Mouse (Mus musculus) lung, postnatal 0 days (tissue): ENCODE results near the gene Zfp277. TPM values are rescaled to one million over a fixed set of nuclear protein-coding genes. Genes with fewer than 3 reads are reported as not detected.

ENCODE experiments used
- ATAC-seq: fragments of 200-750 bp; cut with Nextera tagmentation; 2 replicates; pipeline ENCODE4 v1.8.0; 2017; ENCODE audit warnings: moderate library complexity
- DNase-seq: peaks from one replicate; pipeline ENCODE4 v3.0.0-alpha.2; 2016; ENCODE audit warnings: low spot score
- H3K27ac ChIP-seq: fragments of 300-500 bp; sonication (generic); 2 replicates; pipeline ENCODE4 v1.5.1; 2014; ENCODE audit warnings: antibody characterized with exemption, mild to moderate bottlenecking, low read length, mixed read lengths
- H3K27me3 ChIP-seq: fragments of 300-500 bp; sonication (generic); replicated peaks from 2 replicates; pipeline ENCODE4 v1.6.1; 2014; ENCODE audit warnings: low read length, mixed read lengths; ENCODE audit not compliant: insufficient read depth
- H3K36me3 ChIP-seq: fragments of 300-500 bp; sonication (generic); 2 replicates; pipeline ENCODE4 v1.6.1; 2014; ENCODE audit warnings: low read length, mixed read lengths; ENCODE audit not compliant: insufficient read depth
- H3K4me1 ChIP-seq: fragments of 300-500 bp; sonication (generic); 2 replicates; pipeline ENCODE4 v1.6.1; 2014; ENCODE audit warnings: antibody characterized with exemption, low read depth, low read length, mixed read lengths; ENCODE audit not compliant: insufficient read depth
- H3K4me2 ChIP-seq: fragments of 300-500 bp; sonication (generic); replicated peaks from 2 replicates; pipeline ENCODE4 v1.6.1; 2014; ENCODE audit warnings: low read depth, mild to moderate bottlenecking, low read length, moderate library complexity, mixed read lengths
- H3K4me3 ChIP-seq: fragments of 300-500 bp; sonication (generic); 2 replicates; pipeline ENCODE4 v1.5.1; 2014; ENCODE audit warnings: low read depth, low read length
- H3K9ac ChIP-seq: fragments of 300-500 bp; sonication (generic); replicated peaks from 2 replicates; pipeline ENCODE4 v1.6.1; 2014; ENCODE audit warnings: low read depth, mild to moderate bottlenecking
- H3K9me3 ChIP-seq: fragments of 300-500 bp; sonication (generic); 2 replicates; pipeline ENCODE4 v1.6.1; 2016; ENCODE audit warnings: low read length, mixed read lengths
- CTCF ChIP-seq: IDR thresholded peaks from 2 replicates; pipeline ENCODE4 v1.5.1; 2016; ENCODE audit warnings: antibody characterized with exemption, mild to moderate bottlenecking
- EP300 ChIP-seq: IDR thresholded peaks from 2 replicates; pipeline ENCODE4 v1.6.1; 2016; ENCODE audit warnings: antibody characterized with exemption, mild to moderate bottlenecking, control low read depth
- WGBS: fragments of 180-500 bp; shearing (Covaris S2); extraction: QIAGEN DNeasy Blood & Tissue Kit; methylation state at CpG from one replicate; pipeline ENCODE4 v1.1.7; 2014; 5-methylcytosine and 5-hydroxymethylcytosine counted together
- polyA plus RNA-seq: library from polyadenylated mRNA; unstranded; fragments of >200 nt; fragmentation: Nextera tagmentation; extraction: Ambion mirVana; gene quantifications from 2 replicates; pipeline ENCODE4 v1.2.1, GENCODE M21; 2015

Zfp277 gene
- polyA plus RNA-seq, 1 experiment from 2014 or later: 25.8 TPM

DNA sequence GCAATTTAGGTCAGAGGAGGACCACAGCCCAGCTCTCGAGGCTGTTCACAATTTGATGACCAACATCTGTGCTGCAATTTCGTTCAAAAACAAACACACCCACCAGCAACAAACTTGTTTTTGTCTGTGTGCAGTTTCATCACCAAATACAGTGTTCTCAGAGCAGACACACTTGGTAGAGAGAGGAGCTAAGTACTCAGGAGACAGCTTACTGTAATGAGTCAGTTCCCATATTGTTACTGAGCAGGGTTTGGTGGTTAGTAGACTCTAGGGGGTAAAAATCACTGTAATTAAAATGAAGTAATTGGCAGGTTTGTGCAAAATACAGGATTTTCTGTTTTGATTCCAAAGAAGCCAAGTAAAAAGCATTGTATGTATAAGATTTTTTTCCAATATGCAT is 28.0 kb upstream of the Zfp277 start:
- no peak overlapping the region for H3K4me3 ChIP-seq
- no peaks in the 10 kb centered on the region for H3K36me3 ChIP-seq
- no peak overlapping the region for H3K9ac ChIP-seq
- TF ChIP-seq EP300 (no peak), CTCF (no peak)
- no peaks in the 10 kb centered on the region for H3K9me3 ChIP-seq
- H3K4me1 ChIP-seq: peaks cover 11% of the 10 kb centered on the region
- WGBS: 53% methylated on average over 2 of the region's 2 CpGs
- no peak overlapping the region for H3K27ac ChIP-seq
- no peaks in the 10 kb centered on the region for H3K27me3 ChIP-seq
- DNase-seq: peak; percentile 41
- peak; percentile 21 for ATAC-seq
- H3K4me2 ChIP-seq: no peak overlapping the region

DNA sequence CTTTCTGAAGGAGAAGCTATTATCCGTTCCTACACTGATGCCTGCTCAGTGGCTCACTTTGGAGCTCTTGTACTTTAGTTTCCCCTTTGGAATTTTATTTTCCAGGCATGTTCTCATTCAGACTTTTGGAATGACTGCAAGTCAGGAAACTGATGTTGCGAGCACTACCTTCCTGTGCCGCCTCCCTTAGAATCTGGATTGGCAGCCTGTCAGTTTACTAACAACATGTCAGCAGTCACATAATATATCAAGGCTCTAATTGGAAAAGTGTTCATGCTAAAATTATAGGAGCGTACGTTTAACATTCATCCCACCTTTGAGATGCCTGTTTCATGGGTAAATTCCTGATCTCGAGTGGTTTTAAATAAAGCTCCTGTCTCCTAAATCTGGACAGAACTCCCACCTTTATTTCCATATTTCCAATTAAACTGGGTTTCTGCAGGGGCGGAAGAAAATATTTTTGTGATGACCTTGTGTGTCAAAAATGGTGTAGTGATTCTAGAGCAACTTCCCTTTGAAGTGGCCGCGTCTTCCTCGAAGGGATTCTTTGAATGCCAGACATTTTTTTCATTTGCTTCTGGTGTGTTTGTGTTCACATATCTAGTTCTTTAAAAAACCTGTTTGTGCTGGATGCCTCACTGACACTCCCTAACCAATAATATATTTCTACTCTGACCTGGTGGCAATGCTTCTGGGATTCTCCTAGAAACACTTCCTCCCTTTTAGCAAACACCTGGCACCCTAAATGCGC is 26.1 kb upstream of the Zfp277 start:
- H3K9ac ChIP-seq: no peak overlapping the region
- H3K4me2 ChIP-seq: peak overlapping the region; percentile 32
- H3K9me3 ChIP-seq: no peaks in the 10 kb centered on the region
- H3K36me3 ChIP-seq: no peaks in the 10 kb centered on the region
- peak overlapping the region; percentile 12; the same call in 1 of the 2 replicates for H3K4me3 ChIP-seq
- peaks cover 8% of the 10 kb centered on the region for H3K4me1 ChIP-seq
- DNase-seq (peak; percentile 53), ATAC-seq (no peak)
- no peaks in the 10 kb centered on the region for H3K27me3 ChIP-seq
- H3K27ac ChIP-seq: no peak overlapping the region
- TF ChIP-seq CTCF (no peak), EP300 (peak; percentile 9; the same call in 1 of the 2 replicates)
- 17% methylated on average over 11 of the region's 11 CpGs for WGBS

DNA sequence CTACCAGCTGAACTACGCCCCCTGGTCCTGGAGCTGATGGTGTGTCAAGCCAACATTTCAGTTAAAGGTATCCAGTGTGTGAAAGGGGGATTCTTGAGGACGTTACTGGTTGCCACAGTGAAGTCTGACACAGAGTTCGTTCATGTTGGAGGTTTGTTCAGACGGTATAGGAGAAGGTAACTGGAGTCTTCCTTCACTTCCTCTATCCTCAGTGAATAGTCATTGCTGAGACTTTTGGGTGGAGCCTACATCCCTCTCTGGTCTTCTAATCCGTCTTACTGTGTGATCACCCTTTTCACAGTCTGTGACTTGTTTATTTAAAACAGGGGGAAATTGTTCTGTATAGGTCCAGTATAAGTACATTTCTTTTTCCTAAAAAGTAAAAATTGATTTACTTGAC is 23.3 kb upstream of the Zfp277 start:
- 67% methylated on average over 5 of the region's 5 CpGs for WGBS
- no peak overlapping the region for H3K4me3 ChIP-seq
- TF ChIP-seq EP300: no peak
- TF ChIP-seq CTCF: no peak
- no peak overlapping the region for H3K27ac ChIP-seq
- ATAC-seq (no peak), DNase-seq (no peak)
- H3K4me2 ChIP-seq: no peak overlapping the region
- H3K9me3 ChIP-seq: no peaks in the 10 kb centered on the region
- H3K9ac ChIP-seq: no peak overlapping the region
- H3K4me1 ChIP-seq: peaks cover 13% of the 10 kb centered on the region
- H3K36me3 ChIP-seq: no peaks in the 10 kb centered on the region
- no peaks in the 10 kb centered on the region for H3K27me3 ChIP-seq

DNA sequence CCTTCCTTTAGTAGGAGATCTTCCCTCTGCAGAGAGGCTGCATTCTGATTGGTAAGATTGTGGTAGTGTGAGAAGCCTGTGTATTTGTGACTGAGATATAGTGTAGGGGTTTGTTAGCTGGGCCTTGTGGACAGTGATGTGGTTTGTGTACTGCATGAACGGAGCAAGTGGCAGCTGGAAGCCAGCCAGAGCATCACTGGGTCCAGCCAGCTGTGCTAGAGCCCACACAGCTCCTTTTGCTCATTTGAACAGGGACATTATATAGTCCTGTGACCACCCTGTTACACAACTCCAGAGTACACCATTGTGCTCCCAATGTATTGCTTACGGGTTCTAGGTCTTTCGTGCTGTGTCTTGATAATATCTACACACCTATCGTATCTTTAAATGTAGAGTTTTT is 22.5 kb upstream of the Zfp277 start:
- no peak overlapping the region for H3K4me3 ChIP-seq
- TF ChIP-seq EP300: no peak
- no peak for TF ChIP-seq CTCF
- H3K9ac ChIP-seq: no peak overlapping the region
- WGBS: 83% methylated on average over 4 of the region's 4 CpGs
- no peaks in the 10 kb centered on the region for H3K36me3 ChIP-seq
- ATAC-seq: no peak
- DNase-seq: no peak
- H3K9me3 ChIP-seq: no peaks in the 10 kb centered on the region
- H3K27me3 ChIP-seq: no peaks in the 10 kb centered on the region
- no peak overlapping the region for H3K4me2 ChIP-seq
- peaks cover 13% of the 10 kb centered on the region for H3K4me1 ChIP-seq
- no peak overlapping the region for H3K27ac ChIP-seq

DNA sequence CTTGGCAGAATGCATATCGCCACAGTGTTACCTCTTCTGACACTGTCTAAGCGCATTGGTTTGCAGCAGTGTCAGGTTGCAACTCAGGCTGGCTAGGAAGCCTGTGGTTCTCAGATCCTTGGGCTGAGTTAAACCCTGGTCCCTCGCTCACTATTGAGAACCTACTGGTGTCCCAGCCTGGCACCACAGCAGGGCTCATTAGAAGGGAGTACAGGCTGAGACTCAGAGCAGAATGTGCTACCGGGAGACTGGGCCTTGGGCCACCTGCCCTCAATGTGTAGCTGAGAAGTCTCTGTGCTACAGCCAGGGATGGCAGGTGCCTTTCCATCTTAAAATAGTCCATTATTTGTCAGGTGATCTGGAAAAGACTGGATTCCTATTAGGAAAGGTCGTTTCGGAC is 18.6 kb upstream of the Zfp277 start:
- ATAC-seq (peak; percentile 30), DNase-seq (no peak)
- 54% methylated on average over 6 of the region's 6 CpGs for WGBS
- Histone ChIP-seq H3K27me3 (no peaks in the 10 kb centered on the region), H3K4me1 (peaks cover 5% of the 10 kb centered on the region; the same call in 1 of the 2 replicates), H3K9me3 (no peaks in the 10 kb centered on the region), H3K27ac (no peak overlapping the region), H3K36me3 (no peaks in the 10 kb centered on the region), H3K4me2 (no peak overlapping the region), H3K9ac (no peak overlapping the region), H3K4me3 (no peak overlapping the region)
- no peak for TF ChIP-seq EP300
- TF ChIP-seq CTCF: no peak

DNA sequence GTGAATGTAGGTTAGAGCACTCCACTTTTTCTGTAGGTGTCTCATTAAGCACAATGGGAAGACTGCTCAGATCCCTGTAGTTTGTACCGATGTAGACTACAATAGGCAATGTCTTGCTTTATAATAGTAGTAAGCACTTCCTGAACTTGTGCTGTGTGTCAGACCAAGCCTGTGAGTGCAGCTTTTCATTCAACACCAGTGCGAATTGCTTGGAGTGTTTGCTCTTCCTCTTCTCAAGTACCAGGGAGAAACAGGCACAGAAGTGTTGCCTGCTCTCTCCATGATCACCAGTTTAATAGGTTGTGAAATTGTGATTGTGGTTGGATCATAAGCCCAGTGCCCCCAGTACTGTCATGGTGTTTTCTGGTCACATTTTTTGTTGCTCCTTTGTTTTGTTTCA is 18.1 kb upstream of the Zfp277 start:
- 32% methylated on average over 2 of the region's 2 CpGs for WGBS

More for the DNA sequence above, 18.1 kb upstream of the Zfp277 start:
- H3K27ac ChIP-seq: no peak overlapping the region
- peak; percentile 80 for ATAC-seq
- TF ChIP-seq CTCF (no peak), EP300 (no peak)
- H3K27me3 ChIP-seq: no peaks in the 10 kb centered on the region
- peak; percentile 80 for DNase-seq
- no peak overlapping the region for H3K4me3 ChIP-seq
- no peak overlapping the region; the same call in 1 of the 2 replicates for H3K4me2 ChIP-seq
- no peaks in the 10 kb centered on the region for H3K36me3 ChIP-seq
- no peaks in the 10 kb centered on the region for H3K9me3 ChIP-seq
- no peak overlapping the region for H3K9ac ChIP-seq
- H3K4me1 ChIP-seq: peaks cover 5% of the 10 kb centered on the region; the same call in 1 of the 2 replicates
